Mouse (Mus musculus) hindbrain, embryonic 13.5 days (tissue): ENCODE measurements around the gene Dcdc2b. TPM values are rescaled to one million over a fixed set of nuclear protein-coding genes. Genes with fewer than 3 reads are reported as not detected.

Source experiments
- ATAC-seq: fragments of 200-750 bp; cut with Nextera tagmentation; 2 replicates; pipeline ENCODE4 v1.8.0; 2017; ENCODE audit warnings: moderate TSS enrichment; ENCODE audit not compliant: low FRiP score
- H3K27ac ChIP-seq: fragments of 300-500 bp; sonication (generic); 2 replicates; pipeline ENCODE4 v1.5.1; 2015; ENCODE audit warnings: inconsistent platforms, mild to moderate bottlenecking, moderate library complexity
- H3K27me3 ChIP-seq: fragments of 300-500 bp; sonication (generic); 2 replicates; pipeline ENCODE4 v1.6.1; 2015; ENCODE audit warnings: mild to moderate bottlenecking, inconsistent platforms
- H3K36me3 ChIP-seq: fragments of 300-500 bp; sonication (generic); 2 replicates; pipeline ENCODE4 v1.6.1; 2015; ENCODE audit warnings: mild to moderate bottlenecking, inconsistent platforms
- H3K4me1 ChIP-seq: fragments of 300-500 bp; sonication (generic); replicated peaks from 2 replicates; pipeline ENCODE4 v1.6.1; 2015; ENCODE audit warnings: inconsistent platforms
- H3K4me2 ChIP-seq: fragments of 300-500 bp; sonication (generic); 2 replicates; pipeline ENCODE4 v1.6.1; 2015; ENCODE audit warnings: inconsistent platforms, mild to moderate bottlenecking, moderate library complexity
- H3K4me3 ChIP-seq: fragments of 300-500 bp; sonication (generic); 2 replicates; pipeline ENCODE4 v1.5.1; 2015; ENCODE audit warnings: mild to moderate bottlenecking, inconsistent platforms
- H3K9ac ChIP-seq: fragments of 300-500 bp; sonication (generic); 2 replicates; pipeline ENCODE4 v1.6.1; 2015; ENCODE audit warnings: mild to moderate bottlenecking, inconsistent platforms
- H3K9me3 ChIP-seq: fragments of 300-500 bp; sonication (generic); 2 replicates; pipeline ENCODE4 v1.6.1; 2016; ENCODE audit warnings: inconsistent platforms
- WGBS: fragments of 180-500 bp; shearing (Covaris S2); methylation state at CpG from one replicate; pipeline ENCODE4 v1.1.7; 2015; 5-methylcytosine and 5-hydroxymethylcytosine counted together
- polyA plus RNA-seq: library from polyadenylated mRNA; unstranded; fragments of >200 nt; fragmentation: Nextera tagmentation; extraction: Ambion mirVana; gene quantifications from 2 replicates; pipeline ENCODE4 v1.2.1, GENCODE M21; 2015

The Dcdc2b gene
- polyA plus RNA-seq, 1 experiment from 2014 or later = 4.0 TPM

DNA sequence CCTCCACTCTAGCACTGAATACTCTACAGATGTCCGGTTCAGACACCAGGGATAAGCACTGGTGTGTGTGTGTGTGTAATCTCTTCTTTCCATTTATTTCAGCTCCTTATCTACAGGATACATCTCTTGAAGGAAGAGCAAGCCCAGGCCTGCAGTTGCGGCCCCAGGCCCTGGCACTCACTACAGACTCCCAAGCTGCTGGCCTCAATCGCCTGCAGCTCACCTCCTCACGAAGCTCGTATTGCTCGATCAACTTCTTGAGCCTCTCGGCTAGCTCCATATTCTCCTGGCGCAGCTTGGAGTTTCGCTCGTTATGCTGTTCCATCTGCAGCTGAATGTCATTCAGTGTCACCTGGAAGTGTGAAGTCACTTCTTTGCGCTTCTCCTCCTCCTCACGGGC lies 17.8 kb upstream of the Dcdc2b start:
- no peak overlapping the region for H3K27ac ChIP-seq
- ATAC-seq = no peak

DNA sequence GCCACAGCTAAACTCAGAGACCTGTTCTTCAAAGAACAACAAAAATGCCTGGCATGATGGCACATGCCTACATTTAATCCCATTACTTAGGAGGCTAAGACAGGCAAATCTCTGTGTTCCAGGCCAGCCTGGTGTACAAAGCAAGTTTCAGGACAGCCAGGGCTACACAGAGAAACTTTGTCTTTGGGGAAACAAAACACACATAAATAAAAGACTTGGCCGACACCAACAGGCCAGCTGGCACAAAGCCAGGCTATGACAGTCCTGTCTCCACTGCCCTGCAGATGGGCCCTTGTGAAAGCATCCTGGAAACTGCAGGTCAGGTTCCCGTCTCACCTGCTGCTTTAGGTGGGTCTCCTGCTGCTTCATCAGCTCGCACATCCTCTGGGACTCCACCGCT lies 16.9 kb upstream of the Dcdc2b start:
- no peaks in the 10 kb centered on the region for H3K27me3 ChIP-seq
- no peak overlapping the region for H3K9ac ChIP-seq
- no peak for ATAC-seq
- H3K4me3 ChIP-seq = no peak overlapping the region
- peaks cover 6% of the 10 kb centered on the region for H3K4me1 ChIP-seq
- no peak overlapping the region; the same call in 1 of the 2 replicates for H3K27ac ChIP-seq
- H3K36me3 ChIP-seq = peaks cover 95% of the 10 kb centered on the region
- H3K4me2 ChIP-seq = no peak overlapping the region
- no peaks in the 10 kb centered on the region for H3K9me3 ChIP-seq
- WGBS = 76% methylated on average over 4 of the region's 4 CpGs

More for the DNA sequence above, 17.8 kb upstream of the Dcdc2b start:
- Histone ChIP-seq H3K4me1 (peaks cover 7% of the 10 kb centered on the region), H3K4me2 (no peak overlapping the region), H3K9me3 (no peaks in the 10 kb centered on the region), H3K9ac (no peak overlapping the region), H3K27me3 (no peaks in the 10 kb centered on the region), H3K4me3 (no peak overlapping the region), H3K36me3 (peaks cover 99% of the 10 kb centered on the region)
- WGBS = 94% methylated on average over 12 of the region's 12 CpGs

DNA sequence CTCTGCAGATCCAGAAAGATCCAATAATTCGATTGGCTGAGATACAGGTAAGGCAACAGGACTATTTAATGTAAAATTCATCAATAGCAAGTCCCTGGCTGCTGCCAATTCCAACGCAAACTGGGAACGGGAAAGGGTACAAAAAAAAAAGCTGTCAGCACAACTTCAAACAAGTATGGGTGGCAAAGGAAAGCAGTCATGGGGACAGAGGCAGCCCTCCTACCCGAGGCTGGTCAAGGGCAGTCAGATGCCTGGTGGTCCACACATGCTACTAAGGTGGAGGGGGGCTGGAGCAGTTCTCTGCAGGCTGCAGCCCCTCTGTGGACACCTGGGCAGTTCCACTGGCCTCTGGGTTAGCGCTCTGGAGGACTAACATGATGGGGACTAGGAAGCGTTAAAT lies 12.0 kb upstream of the Dcdc2b start:
- no peaks in the 10 kb centered on the region for H3K27me3 ChIP-seq
- H3K27ac ChIP-seq = no peak overlapping the region
- H3K9ac ChIP-seq = peak overlapping the region; percentile 87; the same call in 1 of the 2 replicates

DNA sequence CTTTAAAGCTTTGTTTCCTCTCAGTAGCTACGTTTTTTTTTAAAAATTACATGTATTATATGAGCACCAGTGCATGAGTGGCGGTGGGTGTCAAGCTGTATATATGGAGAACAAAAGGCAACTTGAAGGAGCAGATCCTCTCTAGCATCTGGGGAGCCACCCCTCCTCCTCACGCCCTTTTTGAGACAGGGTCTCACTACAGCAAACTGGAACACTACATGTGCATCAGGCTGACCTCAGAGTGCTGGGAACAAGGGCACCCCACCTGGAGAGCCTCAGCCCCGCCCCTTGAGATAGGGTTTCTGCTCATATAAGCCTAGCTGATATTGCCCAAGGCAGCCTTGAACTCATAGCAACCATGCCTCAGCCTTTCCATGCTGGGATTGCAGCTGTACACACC lies 11.4 kb upstream of the Dcdc2b start:
- H3K4me1 ChIP-seq = peaks cover 43% of the 10 kb centered on the region
- ATAC-seq = no peak
- H3K27me3 ChIP-seq = no peaks in the 10 kb centered on the region
- WGBS = 38% methylated on average over 4 of the region's 4 CpGs
- peaks cover 48% of the 10 kb centered on the region for H3K36me3 ChIP-seq
- H3K27ac ChIP-seq = peak overlapping the region; percentile 97
- H3K9me3 ChIP-seq = no peaks in the 10 kb centered on the region
- peak overlapping the region; percentile 87 for H3K9ac ChIP-seq
- H3K4me2 ChIP-seq = peak overlapping the region; percentile 86
- H3K4me3 ChIP-seq = peak overlapping the region; percentile 69; the same call in 1 of the 2 replicates

More for the DNA sequence above, 12.0 kb upstream of the Dcdc2b start:
- ATAC-seq = no peak
- 80% methylated on average over 6 of the region's 6 CpGs for WGBS
- Histone ChIP-seq H3K9me3 (no peaks in the 10 kb centered on the region), H3K4me1 (peaks cover 42% of the 10 kb centered on the region), H3K4me2 (no peak overlapping the region), H3K4me3 (no peak overlapping the region), H3K36me3 (peaks cover 48% of the 10 kb centered on the region)

DNA sequence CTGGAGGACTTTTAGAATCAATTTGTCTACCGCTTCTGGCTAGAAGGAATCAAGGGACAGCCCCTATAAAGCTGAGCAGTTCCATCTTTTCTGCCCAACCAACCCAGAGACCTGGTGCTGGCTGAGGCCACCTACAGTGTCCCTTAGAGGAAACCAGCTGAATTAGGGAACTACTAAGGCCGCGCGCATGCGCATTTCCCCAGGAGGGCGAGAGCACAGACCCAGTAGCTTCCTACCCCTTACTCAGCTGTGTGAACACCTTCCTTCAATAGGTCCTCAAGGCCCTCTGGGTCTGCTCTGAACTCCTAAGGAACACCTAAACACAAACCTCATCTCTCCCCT lies 10.9 kb upstream of the Dcdc2b start:
- WGBS = 0% methylated on average over 6 of the region's 6 CpGs
- Histone ChIP-seq H3K4me3 (peak overlapping the region; percentile 69), H3K4me2 (peak overlapping the region; percentile 86), H3K36me3 (peaks cover 44% of the 10 kb centered on the region), H3K27me3 (no peaks in the 10 kb centered on the region), H3K9me3 (no peaks in the 10 kb centered on the region), H3K9ac (peak overlapping the region; percentile 87), H3K27ac (peak overlapping the region; percentile 97), H3K4me1 (peaks cover 45% of the 10 kb centered on the region)
- peak; percentile 4 for ATAC-seq

DNA sequence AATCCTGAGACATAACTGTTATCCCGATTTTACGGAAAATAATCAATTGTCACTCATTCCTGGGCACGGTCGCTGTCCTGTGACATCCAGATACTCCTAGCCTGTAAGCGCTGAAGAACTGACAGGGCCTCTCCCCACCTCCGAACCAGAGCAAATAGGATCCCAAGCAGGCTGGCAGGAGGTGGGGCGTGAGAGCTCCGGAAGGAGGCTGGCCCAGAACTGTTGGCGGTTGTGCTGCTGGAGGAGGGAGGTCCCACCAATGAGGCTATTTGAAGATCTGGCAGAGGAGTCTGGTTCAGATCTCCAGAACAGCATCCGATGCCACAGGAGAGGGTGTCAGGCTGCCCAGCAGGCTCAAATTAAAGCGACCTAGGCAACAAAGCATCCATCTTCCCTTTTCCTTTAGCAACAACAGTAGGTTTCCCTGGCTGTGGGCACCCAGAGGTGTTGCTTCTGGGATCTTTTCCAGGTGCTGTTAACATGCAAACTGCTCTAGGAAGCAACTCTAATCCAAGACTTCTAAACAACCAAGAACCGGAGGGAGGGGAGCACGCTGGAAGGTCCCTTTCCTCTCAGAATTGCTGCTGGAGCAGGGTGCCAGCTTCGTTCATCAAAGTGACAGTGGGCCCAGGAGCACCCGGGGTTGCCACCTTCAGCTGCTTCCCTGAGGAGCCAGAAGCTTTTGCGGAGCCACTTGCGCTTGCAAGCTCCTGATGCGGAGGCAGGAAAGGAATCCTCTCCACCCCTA lies 10.4 kb upstream of the Dcdc2b start:
- peaks cover 45% of the 10 kb centered on the region for H3K4me1 ChIP-seq
- H3K4me2 ChIP-seq = peak overlapping the region; percentile 86
- no peaks in the 10 kb centered on the region for H3K27me3 ChIP-seq
- H3K9ac ChIP-seq = peak overlapping the region; percentile 87
- ATAC-seq = peak; percentile 92
- H3K27ac ChIP-seq = peak overlapping the region; percentile 97
- under 1% methylated on average over 18 of the region's 18 CpGs for WGBS
- peak overlapping the region; percentile 69 for H3K4me3 ChIP-seq
- no peaks in the 10 kb centered on the region for H3K9me3 ChIP-seq
- peaks cover 40% of the 10 kb centered on the region for H3K36me3 ChIP-seq

DNA sequence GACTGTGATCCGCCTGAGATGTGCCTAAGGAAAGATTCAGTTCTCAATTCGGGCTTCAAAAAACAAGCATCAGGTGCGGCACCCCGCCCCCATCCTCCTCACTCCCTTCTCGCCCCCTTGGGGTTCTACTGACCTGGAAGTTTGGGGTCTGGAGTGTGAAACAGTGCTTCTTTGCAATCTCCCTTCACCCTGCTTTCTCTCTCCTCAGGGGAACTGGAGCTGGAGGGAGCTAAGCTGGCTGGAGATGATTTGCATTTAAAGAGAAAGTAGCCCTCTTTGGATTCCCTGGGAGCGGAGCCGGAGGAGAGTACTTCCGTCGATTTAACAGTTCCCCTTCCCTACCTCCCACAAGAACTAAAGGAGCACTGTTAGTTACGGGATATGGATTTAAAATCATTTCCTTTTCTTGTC lies 9.6 kb upstream of the Dcdc2b start, which contains the start of gene Ccdc28b:
Ccdc28b (minus strand) TSS at position 267 of the 411 bp plus-strand sequence.
- peak; percentile 22 for ATAC-seq
- Histone ChIP-seq H3K27ac (peak within 1 kb of the TSS; percentile 97), H3K4me2 (peak within 1 kb of the TSS; percentile 86), H3K27me3 (no peaks in the 10 kb centered on the region), H3K9ac (peak within 1 kb of the TSS; percentile 87), H3K9me3 (no peaks in the 10 kb centered on the region), H3K4me1 (peaks cover 47% of the 10 kb centered on the region), H3K36me3 (peaks cover 32% of the 10 kb centered on the region), H3K4me3 (peak within 1 kb of the TSS; percentile 69)
- WGBS = 0% methylated on average over 10 of the region's 10 CpGs

DNA sequence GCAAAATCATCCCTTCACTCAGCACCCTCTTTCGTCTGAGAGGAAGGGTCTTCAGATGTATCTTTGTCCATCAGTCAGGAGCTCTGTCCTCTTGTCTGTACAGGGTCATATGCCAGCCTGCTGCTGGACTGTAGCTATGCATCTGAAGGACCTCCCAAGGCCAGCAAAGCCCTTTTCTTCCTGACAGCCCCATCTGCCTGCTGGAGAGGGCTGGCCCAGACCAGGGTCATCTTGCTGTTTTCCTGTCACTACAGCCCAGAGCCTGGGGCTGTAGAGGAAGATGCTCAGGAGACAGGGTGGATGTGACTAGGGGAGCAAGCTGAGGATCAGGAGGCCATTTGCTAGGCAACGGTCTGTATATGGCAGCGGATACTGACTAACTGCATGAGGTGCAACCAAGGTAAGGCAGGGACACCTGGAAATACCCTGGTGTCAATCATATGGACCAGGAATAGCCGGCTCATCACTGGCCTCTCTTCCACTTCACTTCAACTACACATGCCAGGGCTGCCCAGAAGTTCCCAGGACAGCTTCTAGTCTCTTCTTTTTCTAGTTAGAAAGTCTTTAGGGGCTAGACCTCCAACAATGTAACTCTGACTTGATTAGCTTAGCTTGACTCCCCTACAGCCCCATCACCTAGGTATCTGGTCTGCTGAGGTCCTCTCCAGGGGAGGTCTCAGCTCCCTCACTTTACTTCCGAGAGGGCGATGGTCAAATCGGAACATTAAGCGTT lies 8.9 kb upstream of the Dcdc2b start:
- Histone ChIP-seq H3K4me1 (peaks cover 54% of the 10 kb centered on the region), H3K36me3 (peaks cover 25% of the 10 kb centered on the region), H3K4me2 (peak overlapping the region; percentile 86), H3K27me3 (no peaks in the 10 kb centered on the region), H3K9me3 (no peaks in the 10 kb centered on the region), H3K9ac (peak overlapping the region; percentile 87), H3K4me3 (peak overlapping the region; percentile 69), H3K27ac (peak overlapping the region; percentile 97)
- no peak for ATAC-seq
- WGBS = 25% methylated on average over 8 of the region's 8 CpGs

DNA sequence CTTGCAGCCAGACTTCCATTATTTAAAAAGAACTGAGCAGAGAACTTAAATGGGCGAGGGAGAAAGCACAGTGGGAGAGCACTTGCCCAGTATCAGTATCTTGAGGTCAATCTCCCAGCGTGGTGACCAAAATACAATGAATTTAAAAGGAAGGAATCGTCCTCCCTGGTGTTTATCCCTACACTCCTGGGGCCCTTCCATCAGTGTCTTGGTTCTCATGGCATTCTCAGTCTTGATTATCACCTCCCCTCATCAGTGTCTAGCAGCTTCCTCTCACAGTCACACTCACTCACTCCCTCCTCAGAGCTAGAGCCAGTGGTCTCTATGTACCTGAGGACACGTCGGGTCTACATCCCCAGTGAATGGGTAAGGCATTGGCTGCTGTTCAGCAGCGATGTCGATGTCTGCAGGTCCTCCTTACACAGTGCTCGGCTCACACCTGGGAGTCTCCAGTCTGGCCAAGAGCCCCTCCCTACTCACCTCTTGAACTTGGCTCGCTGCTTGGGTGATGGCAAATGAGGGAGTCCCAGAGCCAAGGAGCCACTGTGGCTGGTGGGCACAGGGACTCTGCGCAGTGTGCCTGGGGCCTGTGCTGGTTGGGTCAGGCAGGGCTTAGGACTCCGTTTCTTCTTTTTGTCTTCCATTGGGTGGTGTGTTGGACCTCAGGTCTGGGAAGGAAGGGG lies 8.2 kb upstream of the Dcdc2b start:
- H3K9ac ChIP-seq = peak overlapping the region; percentile 87
- peak overlapping the region; percentile 86 for H3K4me2 ChIP-seq
- ATAC-seq = no peak
- no peaks in the 10 kb centered on the region for H3K9me3 ChIP-seq
- peak overlapping the region; percentile 97; the same call in 1 of the 2 replicates for H3K27ac ChIP-seq
- WGBS = 76% methylated on average over 11 of the region's 11 CpGs
- no peaks in the 10 kb centered on the region for H3K27me3 ChIP-seq
- H3K4me3 ChIP-seq = peak overlapping the region; percentile 69
- H3K36me3 ChIP-seq = peaks cover 18% of the 10 kb centered on the region
- peaks cover 61% of the 10 kb centered on the region for H3K4me1 ChIP-seq

DNA sequence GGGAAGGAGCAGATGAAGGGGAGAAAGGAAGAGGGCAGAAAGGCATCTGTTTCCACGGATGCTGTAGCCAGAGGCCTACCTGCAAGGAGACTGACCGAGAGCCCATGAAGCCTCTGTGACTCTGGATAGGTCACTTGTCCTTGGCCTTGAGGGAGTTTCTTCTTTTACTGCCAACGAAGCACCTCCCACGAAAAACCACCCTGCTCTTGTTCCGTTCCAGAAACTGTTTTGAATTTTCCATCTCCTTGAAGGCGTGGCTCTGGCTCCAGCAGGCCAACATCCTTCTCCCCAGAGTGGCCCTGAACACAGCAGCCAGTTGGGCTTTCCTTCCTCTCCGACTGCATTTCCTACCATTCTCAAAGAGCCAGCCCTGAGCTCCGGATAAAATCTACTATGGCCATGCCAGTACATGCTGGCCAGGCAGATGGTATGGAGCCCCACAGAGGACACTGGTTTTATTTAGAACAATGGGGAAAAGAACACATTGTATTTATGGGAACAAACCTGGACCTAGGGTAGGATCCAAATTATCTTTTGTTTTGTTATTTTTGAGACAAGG lies 7.3 kb upstream of the Dcdc2b start:
- Histone ChIP-seq H3K27ac (0 out of 2 replicates have a peak overlapping the region, but pooled peaks have one; percentile 1), H3K4me3 (no peak overlapping the region), H3K36me3 (peaks cover 16% of the 10 kb centered on the region), H3K9me3 (no peaks in the 10 kb centered on the region), H3K4me1 (peaks cover 61% of the 10 kb centered on the region), H3K4me2 (peak overlapping the region; percentile 86), H3K27me3 (no peaks in the 10 kb centered on the region), H3K9ac (peak overlapping the region; percentile 87)
- ATAC-seq = no peak
- WGBS = 83% methylated on average over 8 of the region's 8 CpGs

DNA sequence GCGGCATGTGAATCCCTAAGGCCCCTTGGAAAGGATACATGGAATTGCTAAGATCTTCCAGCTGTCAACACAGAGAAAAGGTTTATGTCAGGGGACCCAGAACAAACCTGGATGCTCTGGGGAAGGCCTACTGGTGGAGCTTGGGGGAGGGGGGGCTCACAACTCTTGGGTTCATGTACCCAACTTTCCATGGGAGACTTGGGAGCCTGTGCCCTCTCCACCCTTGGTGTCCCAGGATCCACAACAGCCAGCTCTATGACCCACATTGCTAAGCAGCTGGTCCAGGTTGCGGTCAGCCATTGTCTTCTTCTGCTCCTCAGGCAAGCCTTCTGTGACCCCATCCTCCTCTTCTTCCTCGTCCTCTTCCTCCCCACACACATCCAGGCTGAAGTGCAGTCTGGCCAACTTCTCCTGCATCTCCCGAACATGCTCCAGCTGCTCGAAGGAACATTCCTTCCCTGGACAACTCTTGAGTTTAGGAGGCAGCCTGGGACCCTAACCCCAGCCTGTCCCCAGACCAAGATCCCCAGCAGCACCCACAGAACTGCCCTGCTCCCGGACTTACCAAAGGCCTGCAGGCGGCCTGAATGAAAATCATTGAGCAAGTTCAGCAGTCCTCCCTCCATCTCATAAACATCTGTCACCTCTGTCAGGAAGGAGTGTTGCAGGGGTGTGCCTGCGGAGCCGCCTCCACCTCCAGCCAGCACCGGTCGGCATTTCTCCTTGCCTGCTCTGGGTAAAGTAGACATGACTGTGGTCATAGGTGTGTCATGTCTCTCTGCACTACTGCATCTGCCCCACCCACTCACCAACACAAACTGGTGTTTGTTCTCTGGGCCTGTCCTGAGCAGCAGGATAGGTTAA lies 6.6 kb upstream of the Dcdc2b start:
- H3K9ac ChIP-seq = peak overlapping the region; percentile 9
- peaks cover 22% of the 10 kb centered on the region for H3K36me3 ChIP-seq
- H3K27me3 ChIP-seq = no peaks in the 10 kb centered on the region
- no peaks in the 10 kb centered on the region for H3K9me3 ChIP-seq
- 92% methylated on average over 11 of the region's 11 CpGs for WGBS
- no peak overlapping the region for H3K4me3 ChIP-seq
- 0 out of 2 replicates have a peak overlapping the region, but pooled peaks have one; percentile 1 for H3K27ac ChIP-seq
- H3K4me1 ChIP-seq = peaks cover 59% of the 10 kb centered on the region
- H3K4me2 ChIP-seq = peak overlapping the region; percentile 86; the same call in 1 of the 2 replicates
- ATAC-seq = no peak
